Mouse (Mus musculus): ENCODE data around the gene Rusc2. TPM values are rescaled to one million over a fixed set of nuclear protein-coding genes. Genes with fewer than 3 reads are reported as not detected.

Gene Rusc2
- total RNA-seq, 2 experiments from 2014 or later, result 135 TPM

DNA sequence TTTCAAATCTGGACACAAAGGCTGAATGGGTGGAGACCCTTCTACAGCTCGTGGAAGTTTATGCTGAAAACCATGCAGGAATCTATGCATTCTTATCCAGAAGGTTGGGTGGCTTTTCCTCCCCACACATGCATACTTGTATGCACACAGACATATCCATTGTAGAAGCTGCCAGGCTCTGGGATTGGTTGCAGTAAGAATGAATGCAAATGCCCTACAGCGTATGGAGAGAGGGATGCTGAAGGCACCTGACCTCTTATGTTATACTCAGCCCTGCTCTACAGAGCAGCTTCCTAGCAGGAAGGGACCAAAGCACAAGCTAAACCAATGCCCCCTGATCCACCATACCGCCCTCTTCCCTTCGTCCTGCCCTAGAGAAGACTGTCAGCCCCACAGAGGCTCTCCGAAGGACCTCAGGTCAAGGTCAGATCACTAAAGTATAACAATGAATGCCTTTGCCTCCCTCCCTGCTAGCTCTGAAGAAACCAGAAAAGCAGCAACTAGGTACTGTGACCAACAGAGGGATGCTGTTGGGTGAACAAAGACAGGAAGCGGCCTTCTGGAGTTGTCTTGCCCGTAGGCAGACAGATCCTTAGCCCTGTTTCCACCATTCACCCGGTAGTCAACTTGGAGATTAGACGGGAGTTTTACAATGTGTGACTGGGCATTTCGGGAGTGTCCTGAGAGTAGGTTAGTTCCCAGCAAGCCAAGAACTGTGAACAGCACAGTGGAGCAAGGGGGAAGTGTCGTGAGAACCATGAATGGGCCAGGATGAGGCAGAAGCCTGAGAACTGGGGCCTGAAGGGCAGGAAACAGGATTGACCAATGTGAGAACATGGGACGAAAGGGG, 25.5 kb downstream of the Rusc2 start:
- no peak for DNase-seq (ENCODE audit: low spot score in 2 of 2)
- intact Hi-C loops (cut with DNase I), result loop anchor here (5.0 kb wide), 1 partner anchor 140 kb away; the partner anchor contains the start of gene Atp8b5

DNA sequence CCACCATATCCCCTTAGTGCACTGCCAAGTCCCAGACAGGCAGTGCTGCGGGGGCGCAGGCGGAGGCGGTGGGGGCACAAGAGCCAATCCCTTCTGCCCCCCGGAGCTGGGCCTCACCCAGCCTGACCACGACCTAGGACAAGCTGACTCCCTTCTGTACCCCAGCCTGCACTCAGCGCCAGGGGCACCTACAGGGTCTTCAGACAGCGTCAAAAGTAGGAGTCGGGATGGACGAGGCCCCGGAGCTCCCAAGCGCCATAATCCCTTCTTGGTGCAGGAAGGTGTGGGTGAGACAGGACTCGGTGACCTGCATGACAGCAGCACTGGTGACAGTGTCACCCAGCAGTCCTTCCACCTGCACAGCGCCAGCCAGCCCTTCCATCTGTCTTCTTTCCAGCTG, 33.0 kb downstream of the Rusc2 start:
- intact Hi-C loops (cut with DNase I), result no loop called here
- DNase-seq (ENCODE audit: low spot score in 2 of 2), result no peak

DNA sequence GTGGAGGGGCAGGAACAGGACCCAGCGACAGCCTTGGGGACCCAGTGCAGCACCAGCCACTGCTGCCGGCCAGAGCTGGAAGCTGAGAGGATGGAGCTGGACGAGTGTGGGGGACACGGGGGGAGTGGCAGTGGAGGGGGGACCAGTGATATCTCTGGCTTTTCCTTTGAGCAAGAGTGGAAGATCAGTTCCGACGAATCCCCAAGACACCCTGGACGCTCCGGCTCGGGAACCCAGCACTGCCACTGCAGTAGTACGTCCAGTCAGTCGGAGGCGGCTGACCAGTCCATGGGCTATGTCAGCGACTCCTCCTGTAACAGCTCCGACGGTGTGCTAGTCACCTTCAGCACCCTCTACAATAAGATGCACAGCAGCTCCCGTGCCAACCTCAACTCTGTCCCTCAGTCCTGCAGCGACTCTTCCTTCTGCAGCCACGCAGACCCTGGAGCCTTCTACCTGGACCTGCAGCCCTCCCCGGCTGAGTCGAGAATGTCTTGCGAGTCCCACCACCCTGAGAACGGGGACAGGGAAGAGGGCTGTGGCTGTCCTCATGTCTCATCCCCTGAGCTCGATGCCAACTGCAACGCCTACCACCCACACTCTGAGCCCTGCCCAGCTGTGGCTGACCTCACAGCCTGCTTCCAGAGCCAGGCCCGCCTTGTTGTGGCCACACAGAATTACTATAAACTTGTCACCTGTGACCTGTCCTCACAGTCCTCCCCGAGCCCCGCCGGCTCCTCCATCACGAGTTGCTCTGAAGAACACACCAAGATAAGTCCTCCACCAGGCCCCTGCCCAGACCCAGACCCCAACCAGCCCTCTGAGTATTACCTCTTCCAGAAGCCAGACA, 33.7 kb downstream of the Rusc2 start:
- intact Hi-C loops (cut with DNase I), result no loop called here
- no peak for DNase-seq (ENCODE audit: low spot score in 2 of 2)

DNA sequence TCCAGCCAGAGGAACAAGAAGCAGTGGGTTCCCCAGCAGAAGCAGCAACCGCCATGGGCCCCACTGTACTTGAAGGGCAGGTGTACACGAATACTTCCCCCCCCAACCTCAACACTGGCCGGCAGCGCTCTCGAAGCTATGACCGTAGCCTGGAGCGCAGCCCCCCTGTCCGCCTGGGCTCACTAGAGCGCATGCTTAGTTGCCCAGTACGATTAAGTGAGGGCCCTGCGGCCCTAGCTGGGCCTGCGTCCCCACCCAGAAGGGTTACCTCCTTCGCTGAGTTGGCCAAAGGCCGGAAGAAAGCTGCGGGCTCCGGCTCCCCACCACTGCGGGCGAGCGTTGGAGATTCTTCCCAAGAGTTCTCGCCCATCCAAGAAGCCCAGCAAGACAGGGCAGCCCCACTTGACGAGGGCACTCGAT, 34.3 kb downstream of the Rusc2 start:
- intact Hi-C loops (cut with DNase I), result no loop called here

DNA sequence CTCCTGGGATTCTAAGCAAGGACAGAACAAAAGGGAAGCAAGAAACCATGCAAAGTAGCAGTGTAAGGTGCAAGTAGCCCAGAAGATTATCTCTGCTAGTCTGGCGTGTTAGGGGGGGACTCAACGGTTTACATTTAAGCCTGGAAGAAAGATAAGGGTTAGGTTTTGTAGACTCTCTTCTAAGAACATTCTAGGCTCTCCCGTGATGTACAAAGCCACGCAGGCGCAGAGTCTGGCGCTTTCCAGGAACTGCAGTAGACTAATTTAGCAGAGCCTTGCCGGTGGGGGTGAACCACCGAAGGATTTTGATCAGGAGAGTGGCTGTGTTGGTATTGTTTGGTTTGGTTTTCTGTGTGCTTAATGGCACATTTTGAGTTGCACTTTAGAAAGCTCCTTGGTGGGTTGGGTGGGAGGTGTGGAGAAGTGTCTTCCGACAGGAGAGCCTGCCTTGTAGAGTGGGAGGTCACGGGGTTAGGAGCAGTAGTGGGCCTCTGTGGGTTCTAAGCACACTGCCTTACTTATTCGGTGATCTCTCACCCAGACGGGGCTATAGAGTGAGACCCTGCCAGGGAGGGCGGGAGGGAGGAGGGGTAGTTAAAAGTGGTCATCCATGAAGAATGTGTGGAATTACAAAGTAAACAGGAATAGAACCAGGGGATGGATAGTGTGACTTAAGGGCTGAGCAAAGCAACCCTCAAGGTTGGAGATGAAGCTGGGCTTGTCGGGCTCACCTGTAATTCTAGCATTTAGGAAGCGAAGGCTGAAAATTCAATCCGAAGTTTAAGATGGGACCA, 35.7 kb downstream of the Rusc2 start:
- intact Hi-C loops (cut with DNase I), result no loop called here
- DNase-seq (ENCODE audit: low spot score in 2 of 2), result no peak

More for the DNA sequence above, 34.3 kb downstream of the Rusc2 start:
- no peak for DNase-seq (ENCODE audit: low spot score in 2 of 2)

DNA sequence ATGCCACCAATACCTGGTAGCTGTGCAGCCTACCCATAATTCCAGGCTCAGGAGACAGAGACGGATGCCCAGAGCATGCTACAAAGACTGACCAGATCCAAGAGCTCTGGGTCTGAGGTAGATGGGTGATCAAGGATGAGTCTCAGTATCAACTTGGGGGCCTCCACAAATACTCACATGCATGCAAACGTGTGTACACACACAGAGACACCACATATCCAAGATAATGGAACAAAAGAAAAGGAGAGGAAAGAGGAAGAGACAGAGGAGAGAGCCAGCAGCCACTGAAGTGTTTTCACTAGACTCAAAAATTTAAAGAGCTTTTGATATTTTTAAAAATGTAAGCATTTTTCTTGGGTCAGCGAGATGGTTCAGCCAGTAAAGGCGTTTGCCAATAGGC, 36.7 kb downstream of the Rusc2 start:
- intact Hi-C loops (cut with DNase I), result no loop called here
- no peak for DNase-seq (ENCODE audit: low spot score in 2 of 2)

DNA sequence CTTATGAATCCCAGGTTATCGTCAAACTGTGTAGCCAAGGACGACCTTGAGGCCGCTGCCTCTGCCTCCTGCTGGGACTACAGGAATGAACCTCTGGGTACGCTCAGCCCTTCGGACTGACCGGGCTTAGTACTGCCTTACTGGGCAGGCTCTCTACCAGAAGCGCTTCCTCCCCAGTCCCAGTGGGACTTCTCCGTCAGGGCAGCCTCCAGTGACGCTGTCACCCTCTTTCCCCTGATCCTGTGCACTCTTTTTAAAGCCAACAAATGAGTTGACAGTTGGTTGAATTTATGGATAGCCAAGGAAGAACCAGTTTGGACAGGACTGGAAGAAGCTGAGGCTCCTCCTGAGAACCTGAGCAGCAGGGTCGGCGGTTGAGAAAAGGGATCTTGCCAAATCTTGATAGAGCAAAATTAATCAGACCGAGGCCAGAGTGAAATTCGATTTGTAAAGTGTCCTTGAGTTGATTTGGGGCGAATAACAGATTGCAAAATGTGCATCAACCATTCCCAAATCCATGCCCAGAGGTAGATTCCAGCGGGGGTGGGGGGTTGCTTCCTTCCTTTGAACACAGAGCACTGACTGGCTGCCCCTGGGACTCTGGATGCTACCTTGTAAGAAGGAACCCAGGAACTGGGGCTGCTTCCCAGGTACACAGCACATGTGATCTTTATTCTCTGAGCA, 37.3 kb downstream of the Rusc2 start:
- intact Hi-C loops (cut with DNase I), result loop anchor here (1.0 kb wide), 1 partner anchor 37 kb away; no protein-coding TSS in a partner anchor
- no peak for DNase-seq (ENCODE audit: low spot score in 2 of 2)

DNA sequence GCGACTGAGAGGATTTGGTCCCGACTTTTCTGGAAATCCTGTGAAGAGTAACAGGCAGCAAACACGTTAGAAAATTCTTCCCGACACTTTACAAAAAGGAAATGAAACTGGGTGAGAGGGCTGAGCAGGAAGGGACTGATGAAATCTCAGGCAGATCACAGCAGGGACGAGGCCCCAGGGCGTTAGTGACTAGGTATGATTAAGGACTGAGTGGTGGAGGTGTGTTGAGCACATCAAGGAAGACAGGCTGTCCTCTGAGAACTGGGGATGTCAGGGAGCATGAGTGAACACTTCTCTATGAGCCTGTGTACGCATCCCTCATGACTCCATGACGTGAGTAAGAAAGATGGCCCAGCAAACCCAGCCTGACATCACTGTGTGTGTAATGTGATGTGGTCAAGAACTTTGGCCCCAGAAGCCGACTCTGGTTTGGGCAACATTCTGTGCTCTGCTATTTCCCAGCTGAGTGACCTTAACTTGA, 38.1 kb downstream of the Rusc2 start:
- intact Hi-C loops (cut with DNase I), result loop anchor here (1.0 to 5.0 kb wide), 3 partner anchors 38 to 373 kb away; partner anchors contain the start of genes Atp8b5 and Fam214b
- no peak for DNase-seq (ENCODE audit: low spot score in 2 of 2)

DNA sequence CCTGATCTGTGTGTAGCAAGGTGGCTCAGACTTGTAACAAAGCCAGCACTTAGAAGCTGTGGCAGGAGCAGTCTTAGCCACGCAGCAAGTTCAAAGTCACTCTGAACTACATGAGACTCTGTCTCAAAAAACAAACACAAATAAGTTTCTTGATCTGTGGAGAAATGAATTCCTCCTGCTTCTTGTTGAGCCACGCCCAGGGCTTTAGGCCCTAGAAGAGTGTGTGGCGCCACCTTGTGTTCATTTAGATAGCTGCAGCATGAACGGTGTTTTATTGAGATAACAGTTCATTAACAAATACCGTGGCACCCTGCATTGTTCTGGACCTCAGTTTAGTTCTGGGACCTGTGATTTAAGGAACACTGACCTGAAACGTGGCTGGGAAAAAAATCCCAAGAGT, 38.5 kb downstream of the Rusc2 start:
- intact Hi-C loops (cut with DNase I), result loop anchor here (1.0 to 5.0 kb wide), 2 partner anchors 153 to 373 kb away; partner anchors contain the start of genes Atp8b5 and Fam214b
- peak; percentile 63 to 76 for DNase-seq (ENCODE audit: low spot score in 2 of 2)

DNA sequence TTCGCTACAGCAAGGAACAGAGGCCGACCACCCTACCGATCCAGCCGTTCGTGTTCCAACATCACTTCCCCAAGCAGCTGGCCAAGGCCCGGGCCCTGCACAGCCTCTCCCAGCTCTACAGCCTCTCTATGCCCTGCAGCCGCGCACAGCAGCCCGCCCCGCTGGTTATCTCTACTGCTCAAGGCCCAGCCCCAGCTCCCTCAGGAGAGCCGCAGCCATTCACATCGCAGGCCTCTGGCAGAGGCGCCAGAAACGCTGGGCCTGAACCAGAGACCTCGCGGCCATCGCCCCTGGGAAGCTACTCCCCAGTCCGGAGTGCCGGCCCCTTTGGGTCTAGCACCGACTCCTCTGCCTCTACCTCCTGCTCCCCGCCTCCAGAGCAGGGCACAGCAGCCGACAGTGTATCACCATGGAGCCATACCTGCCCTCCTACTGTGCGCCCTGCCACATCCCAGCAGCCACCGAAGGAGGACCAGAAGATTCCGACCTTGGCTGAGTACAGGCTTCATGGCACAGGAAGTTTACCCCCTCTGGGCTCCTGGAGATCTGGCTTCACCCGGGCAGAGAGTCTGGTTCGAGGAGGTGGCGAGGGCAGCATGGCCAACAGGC, 40.0 kb downstream of the Rusc2 start:
- DNase-seq (ENCODE audit: low spot score in 2 of 2), result no peak
- intact Hi-C loops (cut with DNase I), result loop anchor here (1.0 to 5.0 kb wide), 2 partner anchors 68 to 374 kb away; partner anchors contain the start of gene Fam214b

DNA sequence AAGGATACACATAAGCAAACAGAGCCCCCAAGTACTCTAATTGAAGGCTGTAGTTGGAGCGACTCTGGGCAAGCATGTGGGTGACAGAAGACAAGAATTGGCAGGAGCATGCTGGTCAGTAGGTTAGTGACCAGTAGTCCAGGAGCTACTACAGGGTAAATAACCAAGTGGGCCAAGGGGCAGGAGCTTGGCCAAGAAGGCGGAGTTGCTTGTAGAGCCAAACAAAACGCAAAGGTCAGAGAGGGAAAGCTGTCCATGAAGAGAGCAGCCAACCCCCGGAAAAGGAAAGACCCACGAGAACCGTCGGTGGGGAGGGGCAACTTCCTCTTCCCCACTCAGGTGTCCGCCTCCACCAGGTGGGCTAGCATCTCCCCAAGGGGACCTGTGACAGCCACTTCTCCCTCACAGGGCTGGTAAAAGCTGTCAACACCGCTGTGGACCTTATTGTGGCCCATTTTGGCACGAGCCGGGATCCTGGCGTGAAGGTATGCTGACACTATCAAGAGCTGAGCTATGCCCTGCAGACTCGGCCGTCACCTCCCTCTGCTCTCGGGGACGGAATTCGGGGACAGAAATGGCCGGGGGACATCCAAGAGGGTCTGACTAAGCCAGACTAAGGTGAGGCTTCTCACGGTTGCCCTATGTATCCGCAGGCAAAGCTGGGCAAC, 41.6 kb downstream of the Rusc2 start:
- intact Hi-C loops (cut with DNase I), result loop anchor here (5.0 kb wide), 1 partner anchor 376 kb away; the partner anchor contains the start of gene Fam214b
- no peak for DNase-seq (ENCODE audit: low spot score in 2 of 2)

DNA sequence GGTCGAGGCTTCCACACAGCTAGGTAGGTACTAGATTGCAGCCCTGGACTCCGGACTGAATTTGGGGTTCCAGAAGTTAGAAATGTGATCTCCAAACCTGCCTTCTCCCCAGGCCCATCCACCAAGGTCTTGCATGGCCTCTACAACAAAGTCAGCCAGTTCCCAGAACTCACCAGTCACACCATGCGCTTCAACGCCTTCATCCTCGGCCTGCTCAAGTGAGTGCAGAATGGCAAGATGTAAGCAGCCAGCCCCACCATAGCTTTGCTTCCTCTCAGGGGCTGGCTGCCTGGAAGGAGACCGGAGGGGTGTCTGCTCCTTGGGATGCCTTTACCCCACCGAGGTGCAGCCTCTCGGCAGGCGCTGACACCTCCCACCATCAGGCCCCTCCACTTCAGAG, 42.3 kb downstream of the Rusc2 start:
- intact Hi-C loops (cut with DNase I), result loop anchor here (5.0 kb wide), 1 partner anchor 377 kb away; the partner anchor contains the start of gene Fam214b

DNA sequence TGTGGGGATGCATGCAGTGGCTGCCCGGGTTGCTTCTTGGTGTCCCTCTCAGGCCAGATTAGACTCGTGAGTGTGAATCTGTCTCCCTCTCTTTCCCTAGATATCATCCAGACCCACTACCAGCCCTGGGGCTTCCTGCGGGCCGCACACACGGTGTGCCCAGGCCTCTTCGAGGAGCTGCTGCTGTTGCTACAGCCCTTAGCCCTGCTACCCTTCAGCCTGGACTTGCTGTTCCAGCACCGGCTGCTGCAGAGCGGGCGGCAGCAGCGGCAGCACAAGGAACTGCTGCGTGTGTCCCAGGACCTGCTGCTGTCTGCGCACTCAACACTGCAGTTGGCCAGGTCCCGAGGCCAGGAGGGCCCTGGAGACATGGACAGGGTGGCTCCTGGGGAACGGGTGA, 43.4 kb downstream of the Rusc2 start:
- DNase-seq (ENCODE audit: low spot score in 2 of 2), result no peak
- intact Hi-C loops (cut with DNase I), result no loop called here

More for the DNA sequence above, 42.3 kb downstream of the Rusc2 start:
- no peak for DNase-seq (ENCODE audit: low spot score in 2 of 2)

DNA sequence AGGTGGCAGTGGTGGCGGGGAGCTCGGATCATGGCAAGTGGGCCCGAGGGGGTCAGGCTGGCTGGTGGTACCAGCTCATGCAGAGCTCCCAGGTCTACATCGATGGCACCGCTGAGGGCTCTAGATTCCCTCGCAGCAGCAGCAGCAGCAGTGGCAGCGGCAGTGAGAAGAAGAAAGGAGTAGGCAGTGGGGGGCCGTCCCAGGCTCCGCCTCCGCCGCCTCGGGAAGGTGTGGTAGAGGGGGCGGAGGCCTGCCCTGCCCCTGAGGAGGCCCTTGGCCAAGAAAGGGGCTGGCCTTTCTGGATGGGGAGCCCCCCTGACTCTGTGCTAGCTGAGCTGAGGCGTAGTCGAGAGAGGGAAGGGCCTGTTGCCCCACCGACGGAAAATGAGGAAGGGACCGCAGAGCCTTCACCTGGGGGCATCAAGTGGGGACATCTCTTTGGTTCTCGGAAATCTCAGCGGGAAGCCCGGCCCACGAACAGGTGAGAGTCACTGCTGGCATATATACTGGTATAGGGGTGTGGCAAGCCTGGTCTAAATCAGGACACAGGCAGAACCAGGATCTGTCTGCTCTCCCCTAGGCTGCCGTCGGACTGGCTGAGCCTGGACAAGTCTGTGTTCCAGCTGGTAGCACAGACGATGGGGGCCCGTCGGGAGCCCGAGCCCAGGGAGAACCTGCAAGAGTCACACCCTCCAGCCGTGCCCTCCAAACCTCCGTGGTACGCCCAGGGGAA, 44.0 kb downstream of the Rusc2 start:
- intact Hi-C loops (cut with DNase I), result no loop called here
- no peak for DNase-seq (ENCODE audit: low spot score in 2 of 2)

DNA sequence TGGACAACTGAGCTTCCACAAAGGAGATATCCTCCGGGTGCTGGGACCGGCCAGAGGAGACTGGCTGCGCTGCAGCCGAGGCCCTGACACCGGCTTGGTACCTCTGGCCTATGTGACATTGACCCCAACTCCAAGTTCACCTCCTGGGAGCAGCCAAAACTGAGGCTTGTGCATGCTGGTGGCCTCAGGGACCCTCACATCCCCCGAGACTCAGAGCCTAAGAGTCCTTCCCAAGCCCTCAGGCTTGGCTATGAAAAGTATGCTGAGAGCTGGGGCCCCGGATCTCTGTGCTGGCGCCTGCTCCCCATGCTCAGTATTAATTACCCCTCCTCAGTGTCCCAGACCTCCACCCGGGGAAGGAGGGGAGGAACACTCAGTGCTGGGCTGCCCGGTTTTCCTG, 44.7 kb downstream of the Rusc2 start:
- DNase-seq (ENCODE audit: low spot score in 2 of 2), result no peak
- intact Hi-C loops (cut with DNase I), result no loop called here

DNA sequence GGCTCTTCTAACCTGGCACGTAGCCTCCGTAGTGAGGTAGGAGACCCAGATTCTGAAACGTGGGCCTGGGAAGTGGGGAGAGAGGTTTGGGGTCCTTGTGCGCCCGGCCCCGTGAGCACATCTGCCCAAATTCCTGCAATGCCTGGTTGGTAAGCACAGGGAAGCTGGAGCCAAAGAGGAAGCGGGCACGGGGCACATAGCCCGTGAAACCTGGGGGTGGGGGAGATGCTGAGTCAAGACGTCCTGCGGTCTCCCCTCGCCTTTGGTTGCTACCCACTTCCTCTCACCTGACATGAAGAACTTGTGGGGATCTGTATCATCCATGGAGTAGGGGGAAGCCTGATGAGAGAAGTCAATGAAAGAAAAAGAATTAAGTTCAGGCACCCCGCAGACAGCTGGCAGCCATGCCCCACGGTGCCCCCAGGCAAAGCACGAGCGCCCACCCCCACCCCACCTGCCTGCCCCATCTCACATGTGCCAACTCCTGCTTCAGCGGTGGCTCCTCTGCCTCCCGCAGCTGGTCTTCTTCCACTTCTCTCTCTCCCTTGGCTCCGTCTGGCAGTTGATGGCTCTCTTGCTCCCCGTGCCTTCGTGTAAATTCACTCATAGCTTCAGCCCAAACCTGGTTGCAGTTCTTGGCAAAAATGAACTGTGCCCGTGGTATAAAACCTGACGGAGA, 45.9 kb downstream of the Rusc2 start:
- DNase-seq (ENCODE audit: low spot score in 2 of 2), result no peak
- intact Hi-C loops (cut with DNase I), result no loop called here

Measured in left cerebral cortex, postnatal 36 days (tissue).